Mouse (Mus musculus): ENCODE measurements around the gene Erbb4.

DNA sequence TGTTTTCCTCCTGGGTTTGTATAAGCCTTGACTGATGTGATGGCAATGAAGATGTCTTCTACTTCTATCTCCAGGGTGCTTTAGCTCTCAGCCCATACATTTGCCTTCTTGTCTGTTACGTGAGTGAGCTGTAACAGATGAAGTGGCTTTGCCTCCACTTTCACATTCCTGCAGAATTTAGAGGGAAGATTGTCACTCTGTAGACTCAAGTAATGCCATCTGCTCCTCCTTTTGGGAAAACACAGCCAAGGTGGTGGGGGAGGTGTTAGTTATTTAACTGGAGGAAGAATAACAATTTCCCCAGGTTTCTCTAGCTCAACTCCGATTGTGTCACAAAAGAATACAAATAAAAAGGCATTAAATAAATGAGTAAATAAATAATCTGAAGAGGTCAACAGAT lies 301.1 kb downstream of the Erbb4 start:
- no peak for TF ChIP-seq CTCF (IDR thresholded peaks at IDR 0.05; ENCODE audit: low read depth, low read length)
- TF ChIP-seq POLR2A (IDR thresholded peaks at IDR 0.05; ENCODE audit: borderline replicate concordance, low read depth, low read length), result no peak
